Mouse (Mus musculus): ENCODE results near the gene Cd63.

The Cd63 gene

DNA sequence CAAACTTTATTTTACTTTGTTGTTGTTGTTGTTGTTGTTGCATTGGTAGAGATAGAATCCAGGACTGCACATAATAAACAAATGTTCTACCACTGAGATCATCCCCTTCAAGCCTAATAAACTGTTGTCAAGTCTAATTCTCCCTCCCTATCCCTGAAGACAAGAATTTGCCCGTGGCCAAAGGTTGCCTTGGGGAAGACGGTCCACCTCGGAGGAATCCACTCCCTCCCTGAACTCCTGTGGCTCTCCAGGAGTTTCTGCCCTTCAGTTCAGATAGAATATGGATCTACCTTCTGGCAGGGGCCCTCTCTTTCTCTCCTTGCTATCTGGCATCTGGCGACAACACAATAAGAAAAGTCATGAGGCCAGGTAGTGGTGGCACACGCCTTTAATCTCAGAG lies 4.0 kb downstream of the Cd63 start:
- DNase-seq (ENCODE audit: extremely low spot score): no peak

DNA sequence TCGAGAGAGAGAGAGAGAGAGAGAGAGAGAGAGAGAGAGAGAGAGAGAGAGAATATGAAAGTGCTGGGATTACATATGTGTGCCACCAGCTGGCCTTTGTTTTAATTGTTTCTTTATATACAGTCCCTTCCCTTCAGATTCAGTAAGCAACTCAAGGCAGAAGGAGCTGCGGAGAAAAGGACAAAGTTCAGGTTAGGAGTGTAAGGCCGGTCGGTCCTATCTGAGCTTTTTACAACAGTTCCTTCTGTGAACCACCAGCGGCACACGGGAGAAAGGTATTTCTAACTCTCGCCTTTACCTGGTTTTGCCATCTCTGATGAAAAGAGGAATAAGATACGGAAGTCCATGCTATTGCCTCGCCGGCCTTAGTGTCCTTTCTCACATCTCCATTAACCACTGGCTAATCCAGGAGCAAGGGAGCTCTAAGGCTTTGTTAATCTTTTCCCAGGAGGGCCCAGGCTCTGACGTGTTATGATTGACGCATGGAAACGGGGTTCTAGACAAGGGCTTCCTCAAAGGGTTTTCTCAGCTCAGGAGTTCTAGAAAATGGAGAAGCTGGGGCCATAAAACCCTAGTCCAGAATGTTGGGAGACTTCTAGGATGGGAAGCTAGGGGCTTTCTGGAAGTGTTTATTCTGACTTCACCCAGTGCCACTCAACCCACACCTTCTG lies 8.1 kb downstream of the Cd63 start:
- no peak for DNase-seq (ENCODE audit: extremely low spot score)

DNA sequence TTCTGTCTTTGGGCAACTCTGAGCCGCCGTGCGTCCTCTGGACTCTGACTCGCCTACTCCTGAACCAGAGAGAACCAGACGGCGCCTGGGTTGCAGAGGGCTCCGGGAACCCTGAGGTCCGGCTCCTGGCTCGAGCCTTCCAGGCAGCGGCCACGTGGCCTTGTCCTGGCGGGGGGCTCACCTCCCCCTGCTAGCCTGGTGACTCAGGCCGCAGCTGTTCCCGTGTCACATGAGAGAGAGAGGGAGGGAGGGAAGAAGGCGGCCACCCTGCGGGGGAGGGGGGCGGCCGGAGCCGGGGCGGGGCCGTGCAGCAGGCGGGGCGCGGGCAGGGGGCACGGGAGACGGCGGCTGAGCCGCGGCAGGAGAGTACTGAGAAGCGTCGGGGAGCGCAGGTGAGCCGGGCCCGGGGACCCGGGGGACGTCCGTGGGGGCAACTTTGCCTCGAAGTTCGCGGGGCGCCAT lies 8.8 kb downstream of the Cd63 start:
- DNase-seq (ENCODE audit: extremely low spot score): peak; percentile 88

DNA sequence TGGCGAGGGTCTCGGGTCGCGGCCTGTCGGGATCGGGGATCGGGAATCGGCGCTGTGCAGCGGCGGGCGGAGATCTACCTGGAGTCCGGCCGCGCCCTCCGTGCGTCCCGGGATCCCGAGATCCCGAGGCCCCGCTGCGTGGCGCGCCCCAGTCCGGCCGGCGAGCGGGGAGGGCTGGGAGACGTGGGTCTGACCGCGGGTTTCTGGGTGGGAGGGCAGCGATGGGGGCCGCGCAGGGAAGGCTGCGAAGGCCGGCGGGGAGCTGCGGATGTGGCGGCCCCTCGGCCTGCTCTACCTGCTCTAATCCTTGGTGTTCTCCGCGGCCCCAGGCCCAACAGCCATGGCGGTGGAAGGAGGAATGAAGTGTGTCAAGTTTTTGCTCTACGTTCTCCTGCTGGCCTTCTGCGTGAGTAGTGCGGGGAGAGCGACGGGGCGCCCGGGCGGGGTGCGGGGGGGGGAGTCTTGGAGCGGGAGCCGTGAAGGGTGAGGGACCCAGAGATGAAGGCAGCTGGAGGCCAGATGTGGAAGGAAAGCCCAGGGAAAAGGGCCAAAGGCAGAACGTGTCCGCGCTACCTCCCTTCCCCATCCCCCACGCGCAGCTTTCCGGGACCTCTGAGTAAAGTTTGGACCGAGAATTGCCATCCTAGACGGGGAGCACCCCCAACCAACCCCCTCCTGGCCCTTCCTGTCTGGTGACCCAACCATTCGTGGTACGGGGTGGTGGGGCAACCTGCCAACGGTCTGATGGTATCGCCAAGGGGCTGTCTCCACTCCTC lies 9.5 kb downstream of the Cd63 start:
- DNase-seq (ENCODE audit: extremely low spot score): peak; percentile 59

DNA sequence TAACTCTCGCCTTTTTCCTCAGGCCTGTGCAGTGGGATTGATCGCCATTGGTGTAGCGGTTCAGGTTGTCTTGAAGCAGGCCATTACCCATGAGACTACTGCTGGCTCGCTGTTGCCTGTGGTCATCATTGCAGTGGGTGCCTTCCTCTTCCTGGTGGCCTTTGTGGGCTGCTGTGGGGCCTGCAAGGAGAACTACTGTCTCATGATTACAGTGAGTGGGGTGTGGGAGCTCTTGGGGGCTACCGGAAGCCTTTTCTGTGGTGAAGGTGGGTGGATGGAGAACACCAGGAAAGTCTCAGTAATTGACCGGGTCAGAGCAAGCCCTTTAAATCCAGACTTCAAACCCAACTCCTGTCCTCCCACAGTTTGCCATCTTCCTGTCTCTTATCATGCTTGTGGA lies 10.6 kb downstream of the Cd63 start:
- no peak for DNase-seq (ENCODE audit: extremely low spot score)

DNA sequence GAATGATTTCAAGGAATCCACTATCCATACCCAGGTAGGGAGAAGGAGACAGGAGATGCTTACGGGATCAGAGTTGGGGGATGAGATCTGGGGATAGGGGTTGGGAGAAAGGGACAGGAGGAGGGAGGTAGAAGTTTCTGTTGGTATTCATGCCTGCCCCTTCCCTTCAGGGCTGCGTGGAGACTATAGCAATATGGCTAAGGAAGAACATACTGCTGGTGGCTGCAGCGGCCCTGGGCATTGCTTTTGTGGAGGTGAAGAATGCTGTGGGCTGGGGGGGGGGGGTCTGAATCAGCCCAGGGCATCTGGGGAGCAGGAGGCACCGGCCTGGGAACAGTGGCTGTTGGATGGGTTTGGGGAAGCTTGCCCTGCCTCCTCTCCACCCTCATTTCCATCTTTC lies 11.5 kb downstream of the Cd63 start:
- DNase-seq (ENCODE audit: extremely low spot score): no peak

DNA sequence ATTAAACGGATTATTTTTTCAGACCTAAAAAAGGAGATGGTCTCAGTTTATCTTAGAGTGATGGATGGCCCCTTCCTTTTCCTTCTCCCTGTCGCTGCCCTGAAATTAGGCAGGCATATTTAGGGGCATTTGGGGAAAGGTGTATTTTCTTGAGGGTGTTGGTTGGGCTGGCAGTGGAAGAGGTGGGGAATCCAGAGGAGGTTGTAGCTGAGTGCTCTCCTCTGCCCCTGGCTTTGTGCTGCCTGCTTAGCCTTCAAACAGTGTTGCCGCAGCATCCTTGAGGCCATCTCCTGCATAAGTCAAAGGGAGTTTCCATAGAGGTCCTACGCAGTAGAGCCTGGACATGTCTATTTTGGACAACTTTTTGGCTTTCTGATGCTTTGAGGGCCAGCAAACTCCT lies 12.0 kb downstream of the Cd63 start:
- no peak for DNase-seq (ENCODE audit: extremely low spot score)

DNA sequence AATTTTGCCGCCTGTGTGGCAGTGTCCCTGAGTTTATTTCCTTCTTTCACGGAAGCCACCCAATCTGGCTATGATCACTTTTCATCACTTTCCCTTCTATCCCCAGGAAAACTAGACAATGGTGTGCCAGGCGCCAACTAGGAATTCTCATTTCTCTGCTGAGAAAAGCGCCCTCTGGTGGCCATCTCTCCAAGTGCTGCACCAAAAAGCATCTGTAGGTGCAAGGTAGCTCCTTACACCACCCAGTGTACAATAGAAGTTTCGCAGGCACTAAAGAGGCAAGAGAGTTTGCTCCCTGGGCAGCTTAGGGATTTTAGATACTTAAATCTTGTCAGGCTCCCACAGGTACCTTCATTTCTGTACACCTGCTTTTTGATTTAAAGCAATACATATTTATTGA lies 12.4 kb downstream of the Cd63 start:
- DNase-seq (ENCODE audit: extremely low spot score): peak; percentile 87

DNA sequence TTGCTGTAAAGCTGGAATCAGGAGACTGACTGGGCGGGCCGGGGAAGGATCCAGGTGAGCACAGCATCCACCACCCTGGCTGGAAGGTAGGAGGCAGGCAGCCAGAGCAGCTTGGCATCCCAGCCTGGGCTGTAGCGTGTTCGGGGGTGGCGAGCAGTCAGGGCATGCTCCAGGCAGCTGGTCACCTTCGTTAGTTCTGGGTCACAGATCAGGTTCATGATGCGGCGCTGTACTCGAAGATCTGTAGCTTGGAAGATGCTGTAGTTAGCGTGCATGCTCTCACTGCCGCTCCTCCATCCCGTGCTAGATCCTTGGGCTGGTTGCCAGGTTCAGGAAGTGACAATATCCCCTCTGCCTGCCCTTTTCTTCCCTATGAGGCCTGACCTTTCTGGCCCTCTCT lies 12.9 kb downstream of the Cd63 start:
- no peak for DNase-seq (ENCODE audit: extremely low spot score)

DNA sequence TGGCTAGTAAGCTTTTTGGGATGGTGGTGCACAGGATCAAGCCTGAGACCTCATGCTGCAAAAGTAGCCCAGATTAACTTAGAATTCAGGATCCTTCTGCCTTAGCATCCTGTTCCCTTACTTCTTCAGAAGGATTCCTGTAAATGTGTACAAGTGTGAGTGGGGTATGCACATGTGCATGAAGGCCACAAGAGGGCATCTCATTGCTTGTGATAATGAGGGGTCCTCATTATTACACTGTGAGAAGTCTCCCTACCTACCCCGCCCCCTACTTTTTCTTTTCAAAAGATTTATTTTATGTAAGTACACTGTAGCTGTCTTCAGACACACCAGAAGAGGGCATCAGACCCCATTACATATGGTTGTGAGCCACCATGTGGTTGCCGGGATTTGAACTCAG lies 14.8 kb downstream of the Cd63 start:
- DNase-seq (ENCODE audit: extremely low spot score): no peak

DNA sequence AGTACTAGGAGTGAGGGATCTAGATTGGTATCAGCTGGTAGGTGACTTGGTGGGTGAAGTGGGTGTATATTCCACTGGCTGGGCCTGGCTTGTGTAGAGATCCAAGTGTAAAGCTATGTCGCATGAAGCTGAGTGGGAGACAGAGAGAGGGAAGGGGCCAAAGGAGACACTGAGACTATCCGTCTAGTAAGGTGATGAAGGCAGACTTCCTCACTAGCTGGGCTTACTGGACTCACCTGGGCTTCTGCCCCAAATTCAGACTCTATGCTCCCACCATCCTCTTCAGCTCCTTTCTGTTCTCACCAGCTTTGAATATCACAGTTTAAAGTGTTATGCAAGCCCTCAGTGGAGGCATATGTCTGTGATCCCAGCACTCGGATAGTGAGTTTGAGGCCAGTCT lies 15.9 kb downstream of the Cd63 start:
- no peak for DNase-seq (ENCODE audit: extremely low spot score)

DNA sequence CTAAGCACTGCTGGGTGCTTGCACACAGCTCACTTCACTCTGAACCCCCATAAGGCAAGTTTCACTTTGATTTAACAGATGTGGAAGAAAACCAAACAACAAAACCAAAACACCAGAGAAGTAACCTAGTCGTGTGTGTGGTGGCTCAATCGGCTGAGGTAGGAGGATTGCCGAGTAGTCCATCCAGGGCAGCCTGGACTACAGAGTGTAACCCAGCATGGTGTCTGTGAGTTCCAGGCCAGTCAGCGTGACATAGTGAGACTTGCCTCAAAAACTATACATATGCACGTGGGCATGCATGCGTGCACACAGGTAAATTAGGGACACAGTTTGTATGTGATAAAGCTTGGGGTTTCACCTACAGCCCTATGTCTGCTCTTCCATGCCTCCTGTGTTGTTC lies 16.6 kb downstream of the Cd63 start:
- DNase-seq (ENCODE audit: extremely low spot score): no peak

DNA sequence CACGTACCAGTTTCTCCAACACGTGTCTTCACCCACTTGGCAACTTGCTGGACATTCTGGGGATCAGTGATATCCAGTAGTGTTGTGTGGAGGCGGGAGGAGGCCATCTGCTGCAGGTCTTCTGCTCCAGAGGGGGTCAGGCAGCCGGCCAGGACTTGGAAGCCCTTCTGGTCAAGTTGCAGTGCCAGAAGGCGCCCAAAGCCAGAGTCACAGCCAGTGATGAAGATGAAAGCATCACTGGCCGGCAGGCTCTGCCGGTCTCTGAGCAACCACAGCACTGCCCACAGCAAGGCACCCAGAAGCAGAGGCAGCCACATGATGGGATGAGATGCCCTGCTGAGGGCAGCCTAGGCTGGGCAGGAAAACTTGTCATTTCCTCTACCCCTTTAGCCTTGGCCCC lies 17.5 kb downstream of the Cd63 start:
- DNase-seq (ENCODE audit: extremely low spot score): no peak

DNA sequence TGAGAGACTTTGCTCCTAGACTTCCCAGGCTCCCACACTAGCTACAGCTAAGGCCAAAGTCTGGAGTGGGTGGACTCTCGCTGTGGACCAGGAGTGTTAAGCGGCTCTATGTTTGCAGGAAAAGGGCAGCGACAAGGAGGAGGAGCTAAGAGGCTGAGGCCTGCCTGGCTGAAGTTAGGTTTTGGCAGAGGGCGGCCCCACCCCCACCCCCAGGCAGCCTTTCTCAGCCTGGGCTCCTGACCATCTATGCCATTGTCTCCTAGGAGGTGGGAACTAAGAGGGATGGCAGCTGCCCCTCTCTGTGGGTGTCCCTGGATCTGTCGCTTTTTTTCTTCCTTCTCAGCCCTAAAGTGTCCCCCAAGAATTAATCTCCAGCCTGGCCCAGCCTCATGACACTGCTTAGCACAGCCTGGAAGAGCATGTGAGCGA lies 18.4 kb downstream of the Cd63 start:
- DNase-seq (ENCODE audit: extremely low spot score): no peak

DNA sequence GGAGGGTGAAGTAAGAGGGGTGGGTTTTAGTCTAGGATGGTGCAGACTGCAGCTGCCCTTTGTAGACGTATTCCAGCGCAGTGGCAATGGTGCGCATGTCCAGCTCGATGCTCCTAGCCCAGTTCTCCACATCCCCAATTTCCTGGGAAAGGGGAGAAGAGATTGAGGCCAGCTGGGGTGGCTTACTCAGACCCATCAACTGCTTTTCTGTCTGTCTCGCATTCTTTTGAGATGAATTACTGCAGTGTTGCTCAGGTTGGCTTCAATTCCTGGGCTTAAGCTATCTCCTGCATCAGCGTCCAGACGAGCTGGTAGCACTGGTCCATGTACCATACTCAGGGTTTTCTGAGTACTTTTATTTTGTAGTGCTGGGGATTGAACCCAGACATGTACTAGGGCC lies 19.2 kb downstream of the Cd63 start:
- DNase-seq (ENCODE audit: extremely low spot score): no peak

DNA sequence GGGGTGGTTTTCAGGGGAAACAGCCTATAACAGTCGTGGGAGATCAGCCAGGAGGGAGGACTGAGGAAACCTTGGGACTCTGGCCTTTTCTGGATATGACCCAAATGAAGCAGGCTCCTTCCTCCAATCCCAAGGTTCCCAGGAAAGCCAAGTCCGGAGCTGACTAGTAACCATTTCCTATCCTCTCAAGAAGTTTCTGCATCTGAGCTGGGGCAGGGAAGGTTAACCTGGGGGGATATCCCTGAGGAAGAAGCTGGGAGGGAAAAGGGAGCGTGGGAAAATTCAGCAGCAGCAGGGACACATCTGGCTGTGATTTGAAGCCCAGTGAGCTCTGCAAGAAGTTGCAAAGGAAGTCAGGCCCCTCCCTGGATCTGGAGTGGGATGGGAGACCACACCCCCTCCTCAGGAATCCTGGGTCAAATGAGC lies 20.0 kb downstream of the Cd63 start:
- no peak for DNase-seq (ENCODE audit: extremely low spot score)

DNA sequence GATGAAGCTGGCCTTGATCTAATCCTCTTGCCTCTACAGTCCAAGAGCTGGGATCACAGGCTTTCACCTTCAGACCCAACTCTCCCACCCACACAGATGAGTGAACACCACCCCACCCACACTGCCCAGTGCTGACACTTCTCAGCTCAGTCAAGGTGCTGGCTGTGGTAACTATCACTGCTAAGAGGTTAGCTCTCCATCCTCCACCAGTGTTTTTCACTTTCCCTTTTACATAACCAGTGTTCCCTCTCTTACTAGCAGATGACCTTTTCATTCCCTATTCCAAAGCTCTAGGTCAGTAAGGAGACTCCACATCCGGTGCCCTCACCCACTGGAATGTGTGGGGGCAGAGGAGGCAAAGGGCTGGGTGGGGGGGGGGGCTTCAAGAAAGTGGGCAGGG lies 20.5 kb downstream of the Cd63 start:
- DNase-seq (ENCODE audit: extremely low spot score): no peak

DNA sequence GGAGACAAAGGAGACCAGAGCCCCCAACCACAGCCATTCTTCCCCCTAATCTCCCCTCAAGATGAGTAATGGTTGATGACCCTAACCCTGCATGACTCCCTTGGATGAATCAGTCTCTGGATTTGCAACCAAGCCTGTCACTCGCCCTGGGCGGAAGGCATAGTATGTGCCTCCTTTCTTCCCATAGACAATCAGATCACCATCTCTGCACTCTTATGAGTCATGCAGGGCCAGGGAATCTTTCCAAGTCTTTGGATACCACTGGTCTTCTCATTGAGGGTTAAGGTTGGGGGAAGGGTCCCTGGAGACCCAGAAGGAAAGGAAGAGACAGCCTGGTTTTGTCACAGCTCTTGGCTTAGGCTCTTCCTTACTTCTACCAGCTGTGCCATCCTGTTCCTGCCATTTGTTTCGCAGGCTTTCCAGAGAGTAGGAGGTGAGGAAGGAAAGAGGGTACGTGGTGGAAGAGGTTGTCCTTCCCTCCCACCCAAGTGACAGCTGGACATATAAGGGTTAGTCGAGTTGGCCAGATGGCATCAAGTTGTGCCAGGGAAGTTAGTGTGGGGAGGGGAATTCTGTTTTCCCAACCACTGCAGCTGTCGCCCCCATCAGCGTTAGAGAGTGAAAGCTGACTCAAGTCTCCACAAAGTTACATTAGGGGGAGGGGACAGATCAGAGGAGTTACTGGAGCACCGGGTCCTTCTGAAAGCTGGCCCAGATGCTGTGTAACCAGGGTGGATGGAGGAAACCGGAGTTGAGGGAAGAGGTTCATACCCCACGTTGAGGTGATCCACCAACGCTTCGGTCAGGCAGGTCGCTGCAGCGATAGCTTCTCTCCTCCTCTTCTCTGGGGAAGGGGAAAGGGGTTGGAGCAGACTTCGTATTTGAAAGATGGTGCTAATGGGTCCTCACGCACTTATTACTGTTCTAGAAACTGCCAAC lies 21.4 kb downstream of the Cd63 start:
- DNase-seq (ENCODE audit: extremely low spot score): no peak

DNA sequence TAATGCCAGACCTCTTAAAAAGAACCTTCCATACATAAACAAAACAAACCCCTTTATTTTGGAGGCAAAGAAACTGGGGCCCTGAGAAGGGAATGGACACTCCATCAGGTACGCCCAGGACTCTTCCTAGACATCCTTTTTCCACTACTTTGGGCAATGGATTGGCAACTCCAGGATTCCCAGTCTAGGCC lies 21.9 kb downstream of the Cd63 start, which contains the start of gene Rdh5:
Rdh5 (minus strand) TSS at position 67 of the 191 bp plus-strand sequence.
- no peak for DNase-seq (ENCODE audit: extremely low spot score)

DNA sequence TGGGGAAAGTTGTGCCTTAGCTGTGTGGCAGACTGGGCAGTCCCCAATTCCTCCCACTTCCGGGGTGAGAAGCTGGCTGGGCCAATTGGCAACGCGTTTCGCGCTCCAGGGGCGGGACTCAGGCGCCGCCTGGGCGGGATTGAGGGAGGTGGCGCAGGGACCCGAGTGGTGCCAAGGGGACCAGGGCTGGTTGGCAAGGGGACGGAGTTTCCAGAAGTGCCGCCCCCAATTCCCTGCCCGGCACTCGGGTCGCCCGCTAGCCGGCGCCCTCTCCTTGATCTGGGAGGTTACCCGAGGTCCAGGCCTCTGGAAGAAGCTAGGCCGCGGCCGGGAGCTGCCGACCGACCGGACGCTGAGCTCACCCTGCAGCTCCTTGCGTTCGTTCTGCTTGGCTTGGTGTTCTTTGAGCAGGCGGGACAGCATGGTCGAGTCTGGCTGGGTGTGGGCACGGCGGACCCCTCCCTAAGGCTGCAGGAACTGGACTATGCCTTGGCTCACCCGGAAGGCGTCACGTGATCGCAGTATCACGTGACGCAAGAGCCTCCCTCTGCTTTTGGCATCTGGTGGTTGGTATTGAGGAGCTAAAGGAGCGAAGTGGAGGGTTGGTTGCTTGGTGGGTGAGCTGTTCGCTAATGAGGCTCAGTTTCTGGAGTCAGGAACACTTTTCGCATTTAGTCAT lies 22.4 kb downstream of the Cd63 start:
- DNase-seq (ENCODE audit: extremely low spot score): peak; percentile 85

DNA sequence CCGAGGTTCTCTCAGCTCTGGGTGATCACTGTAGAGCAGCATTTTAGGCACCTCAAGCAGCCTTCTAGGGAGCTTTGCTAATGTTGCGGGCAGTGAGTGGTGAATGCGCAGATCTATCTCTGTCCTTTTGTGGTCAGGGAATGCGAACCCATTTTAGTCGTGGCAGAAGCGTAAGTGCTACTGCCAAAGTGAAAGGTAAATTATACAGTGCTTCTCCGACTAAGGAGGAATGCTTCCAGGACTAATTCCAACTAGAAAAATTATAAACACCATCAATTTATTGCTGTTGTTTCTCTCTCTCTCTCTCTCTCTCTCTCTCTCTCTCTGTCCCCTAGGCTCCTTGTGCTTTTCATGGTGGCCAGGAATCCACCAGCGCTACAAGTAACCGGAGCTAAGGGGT lies 23.1 kb downstream of the Cd63 start, which contains the start of gene Bloc1s1:
Bloc1s1 (minus strand) TSS at position 101 of the 400 bp plus-strand sequence.
- DNase-seq (ENCODE audit: extremely low spot score): no peak

DNA sequence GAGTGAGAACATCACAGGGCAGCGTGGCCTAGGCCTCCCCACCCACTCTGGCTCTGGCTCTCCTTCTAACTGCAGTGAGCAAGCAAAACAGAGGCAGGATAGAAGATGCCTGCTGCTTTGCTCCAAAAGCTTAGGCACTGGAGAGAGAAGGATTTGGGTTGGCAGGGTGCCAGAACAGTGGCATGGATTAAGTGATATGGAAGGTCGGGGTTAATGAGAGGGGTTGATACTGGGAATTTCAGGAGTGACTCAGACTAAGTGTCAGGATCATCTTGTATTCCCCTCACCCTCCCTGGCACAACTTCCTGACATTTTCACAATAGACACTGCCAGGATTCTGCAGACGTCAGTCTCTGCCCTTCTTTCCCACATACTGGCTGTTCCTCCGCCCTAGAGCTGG lies 27.6 kb downstream of the Cd63 start:
- no peak for DNase-seq (ENCODE audit: extremely low spot score)
